Mouse (Mus musculus): Measurements from ENCODE around the gene Trmt10a.

DNA sequence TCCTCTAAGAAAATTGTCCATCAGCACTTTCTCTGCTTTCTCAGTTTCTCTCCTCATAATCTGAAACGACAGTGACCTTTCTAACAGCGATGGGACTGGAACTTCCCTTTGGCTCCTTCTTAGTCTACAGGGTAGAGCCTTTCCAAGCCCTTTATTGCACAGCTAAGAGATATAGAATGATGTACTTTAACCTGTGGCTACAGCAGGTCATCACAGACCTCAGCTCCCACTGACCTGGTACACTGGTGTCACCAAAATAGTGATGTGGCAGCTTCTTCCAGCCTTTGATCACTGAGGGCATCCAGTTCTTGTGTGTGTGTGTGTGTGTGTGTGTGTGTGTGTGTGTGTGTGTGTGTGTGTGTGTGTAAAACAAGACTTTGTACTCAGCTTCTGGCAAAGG is 21.8 kb upstream of the Trmt10a start:
- TF ChIP-seq POLR2A (IDR thresholded peaks at IDR 0.05; ENCODE audit: insufficient read depth, low read depth, low read length) (no peak), CTCF (IDR thresholded peaks at IDR 0.05; ENCODE audit: insufficient read depth, low read depth, low read length) (no peak)
